Mouse (Mus musculus): ENCODE results near the gene Ltbp2.

Ltbp2 gene

GRCm38 (mm10) chr12:84840734-84841133 is 35.6 kb downstream of the Ltbp2 start:
- no peak for DNase-seq (ENCODE audit: extremely low spot score, low spot score)

DNA sequence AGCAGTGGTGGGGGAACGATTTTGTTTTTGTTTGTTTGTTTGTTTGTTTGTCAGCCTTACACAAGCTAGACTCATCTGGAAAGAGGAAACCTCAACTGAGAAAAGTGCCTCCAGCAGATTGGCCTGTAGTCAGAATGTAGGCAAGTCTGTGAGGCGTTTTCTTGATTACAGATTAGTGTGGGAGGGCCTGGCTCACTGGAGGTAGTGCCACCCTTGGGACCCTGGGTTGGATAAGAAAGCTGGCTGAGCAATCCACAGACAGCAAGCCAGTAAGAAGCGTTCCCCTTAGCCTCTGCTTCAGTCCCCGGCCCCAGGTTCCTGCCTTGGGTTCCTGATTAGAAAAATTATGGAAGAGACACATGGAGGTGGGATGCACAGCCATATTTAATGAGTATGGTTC is 36.4 kb downstream of the Ltbp2 start:
- DNase-seq (ENCODE audit: extremely low spot score, low spot score), result no peak

DNA sequence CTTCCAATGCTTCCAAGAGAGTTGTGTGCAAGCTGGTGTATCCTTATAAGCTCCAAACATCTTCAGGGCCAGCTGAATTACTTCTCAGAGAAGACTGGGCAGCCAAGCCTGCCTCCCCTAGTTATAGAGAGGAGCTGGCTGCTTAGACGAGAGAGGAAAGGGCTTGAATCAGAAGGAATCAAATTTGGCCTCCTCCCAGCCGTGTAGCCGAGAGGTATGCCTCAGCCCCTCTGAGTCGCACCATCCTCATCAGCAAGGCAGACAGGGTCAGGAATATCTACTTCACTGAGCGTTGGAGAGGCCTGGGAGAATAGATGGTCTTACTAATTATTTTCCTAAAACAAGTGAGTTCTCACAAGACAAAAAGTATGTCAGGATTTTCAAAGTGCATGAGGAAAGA is 40.7 kb downstream of the Ltbp2 start:
- no peak for DNase-seq (ENCODE audit: extremely low spot score, low spot score)

- DNase-seq (ENCODE audit: extremely low spot score, low spot score), result no peak
Observed at GRCm38 (mm10) chr12:84834773-84835172, 41.6 kb downstream of the Ltbp2 start.

DNA sequence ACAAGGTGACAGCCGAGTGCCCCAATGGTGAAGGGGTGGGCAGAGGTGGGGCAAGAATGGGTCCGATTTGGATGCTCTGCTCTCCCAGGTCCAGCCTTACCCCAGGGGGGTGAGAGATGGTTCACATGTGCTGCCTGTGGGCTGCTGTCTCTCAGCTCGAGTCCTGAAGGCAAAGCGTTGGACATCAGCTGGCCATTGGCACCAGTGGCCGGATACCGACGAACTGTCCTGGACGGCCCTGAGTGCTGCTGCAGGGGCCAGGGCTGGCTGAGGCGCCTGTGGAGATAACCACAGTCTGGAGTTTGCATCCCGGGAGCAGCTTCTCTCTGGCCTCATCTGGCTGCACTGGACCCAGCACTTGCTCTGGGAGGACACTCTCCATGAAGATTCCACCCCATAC is 44.7 kb downstream of the Ltbp2 start:
- no peak for DNase-seq (ENCODE audit: extremely low spot score, low spot score)

DNA sequence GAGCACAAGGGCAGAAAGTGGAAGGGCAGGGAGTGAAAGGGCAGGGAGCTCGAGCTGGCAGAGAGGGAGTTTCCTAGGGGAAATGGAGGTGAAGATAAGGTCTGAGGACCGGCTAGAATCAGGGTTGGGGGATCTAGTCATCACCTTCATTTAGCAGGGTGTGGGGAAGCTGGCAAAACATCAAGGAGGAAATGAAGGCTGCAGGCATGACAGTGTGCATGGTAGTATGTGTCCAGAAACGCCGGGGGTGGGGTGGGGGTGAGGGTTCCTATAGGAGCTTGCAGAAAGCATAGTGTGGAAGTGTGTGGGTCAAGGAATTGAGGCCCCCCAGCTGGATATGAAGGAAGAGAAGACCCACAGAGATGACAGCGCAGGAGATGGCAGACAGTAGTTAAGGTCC is 45.2 kb downstream of the Ltbp2 start:
- DNase-seq (ENCODE audit: extremely low spot score, low spot score), result no peak

DNA sequence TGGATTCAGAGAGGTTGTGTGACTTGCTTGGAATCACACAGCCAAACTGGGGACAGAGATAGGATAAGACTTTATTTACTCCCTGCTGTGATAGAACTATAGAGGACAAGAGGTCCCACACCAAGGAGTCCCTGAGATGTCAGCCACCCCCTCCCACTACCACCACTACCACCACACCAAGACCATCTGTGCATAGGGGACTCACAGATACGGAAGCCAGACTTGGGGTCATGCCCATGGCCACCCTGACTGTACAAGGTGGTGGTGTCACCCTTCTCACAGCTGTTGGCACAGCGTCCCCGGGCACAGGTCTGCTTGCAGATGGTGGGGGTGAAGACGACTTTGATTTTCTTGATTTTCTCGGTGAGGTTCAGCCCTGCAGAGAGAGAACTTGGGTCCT is 45.9 kb downstream of the Ltbp2 start:
- DNase-seq (ENCODE audit: extremely low spot score, low spot score), result no peak

GRCm38 (mm10) chr12:84829913-84830312 is 46.4 kb downstream of the Ltbp2 start:
- DNase-seq (ENCODE audit: extremely low spot score, low spot score), result no peak

DNA sequence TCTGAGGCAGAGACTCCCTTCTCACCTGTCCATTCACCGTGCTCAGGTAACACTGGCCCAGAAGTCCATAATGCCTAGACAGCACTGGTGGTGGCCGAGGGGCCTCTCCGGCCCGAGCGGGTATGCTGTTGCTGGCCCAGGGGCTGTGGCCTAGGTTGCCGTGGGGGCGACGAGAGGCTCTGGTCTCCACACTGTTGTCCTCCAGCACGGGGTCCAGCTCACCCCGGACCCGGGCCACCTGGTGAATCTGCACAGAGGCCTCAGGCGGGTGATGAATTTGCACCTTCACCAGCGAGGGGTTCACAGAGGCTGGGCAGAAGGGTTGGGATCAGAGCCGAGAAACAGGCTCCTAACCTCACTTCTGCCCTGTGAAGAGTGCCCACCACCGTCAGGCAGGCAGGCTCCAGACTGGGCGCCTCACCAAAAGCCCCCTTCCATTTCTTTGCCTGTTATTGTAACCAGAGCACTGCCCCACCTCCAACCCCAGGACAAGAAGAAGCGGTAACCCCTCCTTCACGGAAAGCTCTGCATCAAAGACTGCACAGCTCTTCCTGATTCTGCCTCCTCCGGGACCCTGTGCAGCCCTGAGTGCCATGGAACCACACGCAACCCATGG is 47.1 kb downstream of the Ltbp2 start:
- DNase-seq (ENCODE audit: extremely low spot score, low spot score), result no peak

- peak; percentile 7 for DNase-seq (ENCODE audit: extremely low spot score, low spot score)
Observed at GRCm38 (mm10) chr12:84827384-84827933, 48.9 kb downstream of the Ltbp2 start.

GRCm38 (mm10) chr12:84824203-84824602 is 52.1 kb downstream of the Ltbp2 start:
- no peak for DNase-seq (ENCODE audit: extremely low spot score, low spot score)

DNA sequence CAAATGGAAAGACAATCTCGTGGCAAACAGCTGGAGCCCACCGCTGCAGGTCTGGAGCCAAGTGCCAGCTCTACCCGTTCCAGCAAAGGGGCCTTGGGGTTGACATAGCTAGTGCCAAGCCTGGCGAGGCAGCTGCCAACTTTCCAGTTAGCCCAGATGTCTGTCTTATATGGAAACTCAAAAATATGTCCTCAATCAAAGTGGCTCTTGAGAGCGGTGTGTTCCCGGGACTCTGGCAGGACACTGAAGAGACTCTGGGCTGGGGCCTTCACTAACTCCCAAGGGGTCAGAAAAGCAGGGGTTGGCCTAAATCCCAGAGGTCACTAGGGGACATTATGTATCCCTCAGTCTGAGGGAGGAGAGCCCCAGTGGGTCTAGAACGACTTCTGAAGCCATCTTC is 52.7 kb downstream of the Ltbp2 start:
- DNase-seq (ENCODE audit: extremely low spot score, low spot score), result no peak

GRCm38 (mm10) chr12:84819236-84820168 is 56.8 kb downstream of the Ltbp2 start:
- no peak for DNase-seq (ENCODE audit: extremely low spot score, low spot score)

GRCm38 (mm10) chr12:84818496-84818895 is 57.8 kb downstream of the Ltbp2 start:
- DNase-seq (ENCODE audit: extremely low spot score, low spot score), result no peak

- DNase-seq (ENCODE audit: extremely low spot score, low spot score), result no peak
Observed at GRCm38 (mm10) chr12:84814663-84815325, 61.5 kb downstream of the Ltbp2 start.

- DNase-seq (ENCODE audit: extremely low spot score, low spot score), result no peak
Observed at GRCm38 (mm10) chr12:84813773-84814172, 62.6 kb downstream of the Ltbp2 start.

GRCm38 (mm10) chr12:84812004-84812403 is 64.3 kb downstream of the Ltbp2 start:
- no peak for DNase-seq (ENCODE audit: extremely low spot score, low spot score)

DNA sequence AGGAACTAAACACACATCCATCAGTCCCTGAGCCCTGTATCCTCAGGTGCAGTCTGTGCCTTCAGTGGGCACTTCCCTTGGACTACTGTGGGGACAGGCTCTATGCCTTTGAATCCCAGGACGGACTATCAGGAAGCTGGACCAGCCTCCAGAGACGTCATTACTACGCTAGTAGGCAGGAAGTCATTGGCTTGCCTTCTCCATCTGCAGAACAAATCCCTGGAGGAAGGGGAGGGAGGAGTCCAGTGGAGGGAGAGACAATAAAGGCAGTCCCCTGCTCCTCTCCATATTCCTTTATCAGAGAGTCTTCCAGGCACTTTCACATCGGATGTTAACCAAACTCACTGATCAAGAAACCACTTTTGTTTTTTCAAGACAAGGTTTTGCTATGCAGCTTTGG is 64.8 kb downstream of the Ltbp2 start:
- no peak for DNase-seq (ENCODE audit: extremely low spot score, low spot score)

DNA sequence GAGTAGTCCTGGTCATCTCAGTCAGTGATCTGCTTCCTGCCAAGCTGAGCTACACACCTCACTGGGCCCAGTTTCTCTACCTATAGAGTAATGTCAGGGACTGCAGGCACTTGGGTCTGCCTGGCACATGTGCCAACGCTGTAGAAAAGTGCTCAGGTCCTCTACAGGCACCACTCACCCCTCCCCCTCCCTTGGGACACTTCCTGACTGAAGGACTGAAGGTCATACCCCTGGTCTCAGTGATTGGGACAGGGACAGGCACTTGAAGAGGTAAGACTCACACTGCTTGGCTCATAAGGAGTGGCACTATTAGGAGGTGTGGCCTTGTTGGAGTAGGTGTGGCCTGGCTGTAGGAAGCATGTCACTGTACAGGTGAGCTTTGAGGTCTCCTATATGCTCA is 65.5 kb downstream of the Ltbp2 start:
- DNase-seq (ENCODE audit: extremely low spot score, low spot score), result no peak

DNA sequence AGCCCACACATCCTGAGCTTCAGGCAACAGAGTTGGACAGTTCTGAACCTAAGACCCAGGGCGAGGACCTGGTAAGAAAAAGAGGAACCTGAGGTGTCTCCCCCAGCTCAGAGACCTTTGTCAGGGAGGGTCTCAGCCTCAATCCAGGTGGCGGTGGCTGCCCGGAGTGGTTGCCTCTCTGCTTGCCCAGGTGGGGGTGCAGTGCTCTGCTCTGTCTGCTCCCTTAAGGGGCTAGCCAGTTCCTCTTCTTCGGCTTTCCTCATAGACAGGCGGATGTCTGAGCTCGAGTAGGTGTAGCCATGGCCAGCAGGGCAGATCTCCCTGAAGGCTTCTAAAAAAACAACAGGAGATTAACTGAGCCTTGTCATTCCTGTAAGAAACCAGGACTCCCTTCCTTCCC is 67.3 kb downstream of the Ltbp2 start:
- no peak for DNase-seq (ENCODE audit: extremely low spot score, low spot score)

GRCm38 (mm10) chr12:84807351-84807750 is 69.0 kb downstream of the Ltbp2 start:
- DNase-seq (ENCODE audit: extremely low spot score, low spot score), result no peak

DNA sequence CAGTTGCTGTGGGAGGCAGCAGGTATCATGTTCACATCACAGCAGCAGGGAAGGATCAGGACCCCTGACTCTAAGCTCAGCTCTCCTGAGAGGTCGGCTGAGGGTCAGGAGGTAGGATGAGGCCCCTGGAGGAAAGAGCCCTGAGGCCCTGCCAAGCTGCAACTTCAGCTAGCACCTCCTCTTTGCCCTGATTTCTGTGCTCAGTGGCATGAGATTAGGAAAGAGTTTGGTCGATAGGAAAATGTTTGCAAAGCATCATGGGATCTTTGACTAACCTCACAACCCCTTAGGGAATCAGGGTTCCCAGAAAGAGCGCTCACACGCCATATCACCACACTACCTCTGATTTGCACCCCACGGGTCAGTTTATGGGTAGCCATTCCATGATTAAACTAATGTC is 69.6 kb downstream of the Ltbp2 start:
- DNase-seq (ENCODE audit: extremely low spot score, low spot score), result no peak
